Comparison of ENCODE assay signal across 17 mouse cellular contexts in genomic region chr17:5064777-5065176, GRCm38 (mm10).
DNase-seq lines count a peak whose midpoint lies in the region; ATAC-seq and TF ChIP-seq lines count a peak whose summit lies in the region.
"Had no signal": no experiment of that assay in that cellular context is flagged by ENCODE, and none has a peak within 500 bp of the region (broad histone marks: within the 10 kb centered on the region; RNA-seq: fewer than 3 reads in every experiment).

No protein-coding gene starts in this region.

- H3K4me1 ChIP-seq in lung, embryonic 14.5 days (ENCODE audit: insufficient read depth), result peaks cover 34% of the 10 kb centered on the region
- H3K4me1 ChIP-seq in lung, adult 2 months (ENCODE audit: control insufficient read depth, insufficient read depth, low read length), result peaks cover 24% of the 10 kb centered on the region
- peaks cover 0 to 4% of the 10 kb centered on the region in 2 experiments; a peak in 1 of 4 replicates for H3K4me1 ChIP-seq in ES-E14 (ENCODE audit: control insufficient read depth in 2 of 2, insufficient read depth in 2 of 2, low read length in 2 of 2, poor library complexity in 1 of 2)
- H3K4me1 ChIP-seq in liver, embryonic 16.5 days (ENCODE audit: control insufficient read depth, low read depth, low read length), result peaks cover 10% of the 10 kb centered on the region

- no peak for TF ChIP-seq POLR2A in lung, adult 2 months (IDR thresholded peaks at IDR 0.05; ENCODE audit: borderline replicate concordance, extremely low read depth, low read depth, low read length)

- no peak overlapping the region for H3K4me3 ChIP-seq in lung, embryonic 14.5 days (ENCODE audit: low read depth, low read length)
- H3K4me3 ChIP-seq in lung, adult 2 months (replicated peaks; ENCODE audit: extremely low read depth, low read depth, low read length), result no peak overlapping the region
- H3K4me3 ChIP-seq in ES-E14 (ENCODE audit: insufficient read depth in 1 of 2, low read depth in 1 of 2, low read length in 2 of 2, poor library complexity in 1 of 2, severe bottlenecking in 1 of 2), result no peak overlapping the region
- H3K4me3 ChIP-seq in liver, embryonic 16.5 days (ENCODE audit: low read depth, low read length), result no peak overlapping the region
- H3K4me3 ChIP-seq: heart, embryonic 13.5 days; hindbrain, embryonic 12.5 days; intestine, embryonic 15.5 days; myocyte had no signal

- intact Hi-C loops in heart, postnatal 36 days (cut with DNase I), result no loop called here

- H3K4me2 ChIP-seq in lung, embryonic 14.5 days, result no peak overlapping the region
- H3K4me2 ChIP-seq in liver, embryonic 16.5 days (ENCODE audit: low read depth, low read length), result no peak overlapping the region
- H3K4me2 ChIP-seq: heart, embryonic 13.5 days; hindbrain, embryonic 12.5 days; intestine, embryonic 15.5 days; midbrain, embryonic 11.5 days had no signal

- H3K9ac ChIP-seq in lung, embryonic 14.5 days, result no peak overlapping the region
- H3K9ac ChIP-seq in ES-E14 (ENCODE audit: insufficient read depth, low read depth, low read length, poor library complexity, severe bottlenecking), result no peak overlapping the region
- H3K9ac ChIP-seq in liver, embryonic 16.5 days (ENCODE audit: low read depth, low read length), result no peak overlapping the region
- H3K9ac ChIP-seq: heart, embryonic 13.5 days; hindbrain, embryonic 12.5 days; intestine, embryonic 15.5 days had no signal

- H3K27me3 ChIP-seq in lung, embryonic 14.5 days (ENCODE audit: insufficient read depth, low read length), result no peaks in the 10 kb centered on the region
- no peaks in the 10 kb centered on the region for H3K27me3 ChIP-seq in liver, embryonic 16.5 days (ENCODE audit: control insufficient read depth, insufficient read depth, low read depth, low read length)
- H3K27me3 ChIP-seq: heart, embryonic 13.5 days; hindbrain, embryonic 12.5 days; intestine, embryonic 15.5 days had no signal

- H3K9me3 ChIP-seq in lung, embryonic 14.5 days (ENCODE audit: low read depth, low read length), result no peaks in the 10 kb centered on the region
- no peaks in the 10 kb centered on the region for H3K9me3 ChIP-seq in ES-E14 (ENCODE audit: control insufficient read depth, insufficient read depth, low read depth, low read length)
- H3K9me3 ChIP-seq in liver, embryonic 16.5 days (replicated peaks; ENCODE audit: control insufficient read depth, low read length), result no peaks in the 10 kb centered on the region
- H3K9me3 ChIP-seq: heart, embryonic 13.5 days; hindbrain, embryonic 12.5 days; intestine, embryonic 15.5 days had no signal

- DNase-seq in heart, adult 11 months, result peak; percentile 78
- no peak for DNase-seq in heart, postnatal 36 days
- DNase-seq in lung, embryonic 14.5 days, result no peak
- no peak for DNase-seq in lung, adult 2 months
- no peak for DNase-seq in ES-E14 (ENCODE audit: low read depth, low spot score)
- DNase-seq in thymus, postnatal 10 days (ENCODE audit: low spot score in 2 of 2), result no peak
- DNase-seq in cerebellum, adult 9-11 months, result no peak
- DNase-seq: adrenal gland, postnatal 14 days; gastrocnemius, postnatal 36 days; right cerebral cortex, adult 18-20 months; spleen, adult 18-20 months had no signal

- in situ Hi-C loops in ES-E14 (cut with MboI; ENCODE audit: low sequenced_read_pairs in 2 of 2, unreplicated experiment in 2 of 2), result no loop called here

- H3K36me3 ChIP-seq in lung, embryonic 14.5 days (ENCODE audit: insufficient read depth), result 0 out of 2 replicates have a peak, but pooled peaks cover 3% of the 10 kb centered on the region
- no peaks in the 10 kb centered on the region for H3K36me3 ChIP-seq in ES-E14 (ENCODE audit: control insufficient read depth, insufficient read depth, low read length, poor library complexity, severe bottlenecking)
- H3K36me3 ChIP-seq in liver, embryonic 16.5 days (ENCODE audit: control insufficient read depth, insufficient read depth), result no peaks in the 10 kb centered on the region
- H3K36me3 ChIP-seq: heart, embryonic 13.5 days; hindbrain, embryonic 12.5 days; intestine, embryonic 15.5 days had no signal

- peak; percentile 56 for TF ChIP-seq CTCF in lung, embryonic 14.5 days (IDR thresholded peaks at IDR 0.05; ENCODE audit: low read depth)
- TF ChIP-seq CTCF in lung, adult 2 months (IDR thresholded peaks at IDR 0.05; ENCODE audit: insufficient read depth, low read length), result no peak

- 48% methylated on average over 6 of the region's 6 CpGs for WGBS in lung, embryonic 14.5 days
- WGBS in lung, adult 2 months, result 79% methylated on average over 6 of the region's 6 CpGs
- WGBS in liver, embryonic 16.5 days (ENCODE audit: insufficient replicate concordance), result 60% methylated on average over 6 of the region's 6 CpGs

- peak; percentile 57; the same call in 1 of the 2 replicates for ATAC-seq in lung, embryonic 14.5 days (ENCODE audit: insufficient read depth)
- ATAC-seq in liver, embryonic 16.5 days (ENCODE audit: low read depth), result peak; percentile 56; the same call in 1 of the 2 replicates
- ATAC-seq: intestine, embryonic 15.5 days had no signal

- H3K27ac ChIP-seq in lung, embryonic 14.5 days (ENCODE audit: low read depth), result no peak overlapping the region
- H3K27ac ChIP-seq in ES-E14 (ENCODE audit: insufficient read depth, low read depth, low read length, poor library complexity, severe bottlenecking), result no peak overlapping the region
- H3K27ac ChIP-seq in liver, embryonic 16.5 days (ENCODE audit: low read length), result no peak overlapping the region
- H3K27ac ChIP-seq: heart, embryonic 13.5 days; hindbrain, embryonic 12.5 days; intestine, embryonic 15.5 days had no signal

TF ChIP-seq in ES-E14, 5 proteins besides CTCF, POLR2A, EP300 and RAD21:
- TF ChIP-seq HCFC1 (IDR thresholded peaks at IDR 0.05; ENCODE audit: borderline replicate concordance, insufficient read depth, low read length) (no peak), ZC3H11A (IDR thresholded peaks at IDR 0.05; ENCODE audit: borderline replicate concordance, low read depth, low read length) (peak; percentile 60; the same call in 1 of the 2 replicates)
